Mouse (Mus musculus) midbrain, embryonic 14.5 days (tissue): ENCODE measurements around the gene Pabpc4. TPM values are rescaled to one million over a fixed set of nuclear protein-coding genes. Genes with fewer than 3 reads are reported as not detected.
A peak's percentile ranks its signal among the peaks of the same experiment; 100 is the strongest.

Experiments used
- ATAC-seq: fragments of 200-750 bp; cut with Nextera tagmentation; 2 replicates; pipeline ENCODE4 v1.8.0; 2017; ENCODE audit warnings: moderate number of reproducible peaks, moderate library complexity; ENCODE audit not compliant: low FRiP score, low TSS enrichment
- DNase-seq: peaks from one replicate; pipeline ENCODE4 v3.0.0-alpha.2; 2015
- H3K27ac ChIP-seq: fragments of 300-500 bp; sonication (generic); replicated peaks from 2 replicates; pipeline ENCODE4 v1.5.1; 2014; ENCODE audit warnings: mild to moderate bottlenecking, low read depth, low read length, moderate library complexity
- H3K27me3 ChIP-seq: fragments of 300-500 bp; sonication (generic); 2 replicates; pipeline ENCODE4 v1.6.1; 2014; ENCODE audit warnings: low read length, control low read depth, mixed read lengths; ENCODE audit not compliant: control insufficient read depth, insufficient read depth
- H3K36me3 ChIP-seq: fragments of 300-500 bp; sonication (generic); 2 replicates; pipeline ENCODE4 v1.6.1; 2014; ENCODE audit warnings: low read length, control low read depth; ENCODE audit not compliant: control insufficient read depth, insufficient read depth
- H3K4me1 ChIP-seq: fragments of 300-500 bp; sonication (generic); 2 replicates; pipeline ENCODE4 v1.6.1; 2014; ENCODE audit warnings: mild to moderate bottlenecking, antibody characterized with exemption, low read length, control low read depth; ENCODE audit not compliant: control insufficient read depth, insufficient read depth
- H3K4me2 ChIP-seq: fragments of 300-500 bp; sonication (generic); 2 replicates; pipeline ENCODE4 v1.6.1; 2014; ENCODE audit warnings: mild to moderate bottlenecking, low read length, moderate library complexity
- H3K4me3 ChIP-seq: fragments of 300-500 bp; sonication (generic); replicated peaks from 2 replicates; pipeline ENCODE4 v1.5.1; 2014; ENCODE audit warnings: low read depth, low read length
- H3K9ac ChIP-seq: fragments of 300-500 bp; sonication (generic); replicated peaks from 2 replicates; pipeline ENCODE4 v1.6.1; 2014; ENCODE audit warnings: mild to moderate bottlenecking, low read length, moderate library complexity
- H3K9me3 ChIP-seq: fragments of 300-500 bp; sonication (generic); 2 replicates; pipeline ENCODE4 v1.6.1; 2016; ENCODE audit warnings: low read length, control low read depth, mixed read lengths; ENCODE audit not compliant: control insufficient read depth
- WGBS: fragments of 180-500 bp; shearing (Covaris S2); extraction: QIAGEN DNeasy Blood & Tissue Kit; methylation state at CpG from one replicate; pipeline ENCODE4 v1.1.7; 2014; 5-methylcytosine and 5-hydroxymethylcytosine counted together
- polyA plus RNA-seq: library from polyadenylated mRNA; unstranded; fragments of >200 nt; fragmentation: Nextera tagmentation; extraction: Ambion mirVana; gene quantifications from 2 replicates; pipeline ENCODE4 v1.2.1, GENCODE M21; 2014

Pabpc4 gene
- polyA plus RNA-seq, 1 experiment from 2014 or later: 31.3 TPM

GRCm38 (mm10) chr4:123227707-123228106 lies 34.4 kb upstream of the Pabpc4 start:
- DNase-seq (no peak), ATAC-seq (no peak)
- Histone ChIP-seq H3K4me2 (no peak overlapping the region), H3K9ac (no peak overlapping the region), H3K27me3 (0 out of 2 replicates have a peak, but pooled peaks cover 8% of the 10 kb centered on the region), H3K27ac (no peak overlapping the region), H3K9me3 (no peaks in the 10 kb centered on the region), H3K4me3 (no peak overlapping the region), H3K36me3 (no peaks in the 10 kb centered on the region), H3K4me1 (no peaks in the 10 kb centered on the region)
- 69% methylated on average over 4 of the region's 4 CpGs for WGBS

DNA sequence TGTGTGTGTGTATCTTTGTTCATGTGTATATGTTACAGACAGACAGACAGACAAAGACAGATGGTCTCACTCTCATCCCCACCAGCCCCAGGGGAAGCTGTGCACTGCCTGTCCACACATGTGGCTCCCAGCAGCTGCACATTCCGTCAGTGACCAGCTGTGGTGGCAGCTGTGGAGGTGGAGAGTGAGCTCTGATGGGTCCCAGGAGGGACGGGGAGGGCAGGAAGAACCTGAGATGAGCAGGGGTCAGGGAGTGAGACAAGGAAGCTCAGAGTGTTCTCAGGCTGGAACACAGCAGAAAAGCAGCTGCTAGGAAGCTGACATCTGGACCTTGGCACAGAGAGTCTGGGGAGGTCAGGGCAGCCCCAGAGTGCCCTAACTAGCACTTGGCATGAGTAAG lies 33.9 kb upstream of the Pabpc4 start:
- no peak overlapping the region for H3K4me2 ChIP-seq
- H3K4me1 ChIP-seq: no peaks in the 10 kb centered on the region
- H3K36me3 ChIP-seq: no peaks in the 10 kb centered on the region
- H3K4me3 ChIP-seq: no peak overlapping the region
- no peak overlapping the region for H3K9ac ChIP-seq
- no peak for ATAC-seq
- 51% methylated on average over 2 of the region's 2 CpGs for WGBS
- DNase-seq: no peak
- no peak overlapping the region for H3K27ac ChIP-seq
- peaks cover 13% of the 10 kb centered on the region; the same call in 1 of the 2 replicates for H3K27me3 ChIP-seq
- no peaks in the 10 kb centered on the region for H3K9me3 ChIP-seq

DNA sequence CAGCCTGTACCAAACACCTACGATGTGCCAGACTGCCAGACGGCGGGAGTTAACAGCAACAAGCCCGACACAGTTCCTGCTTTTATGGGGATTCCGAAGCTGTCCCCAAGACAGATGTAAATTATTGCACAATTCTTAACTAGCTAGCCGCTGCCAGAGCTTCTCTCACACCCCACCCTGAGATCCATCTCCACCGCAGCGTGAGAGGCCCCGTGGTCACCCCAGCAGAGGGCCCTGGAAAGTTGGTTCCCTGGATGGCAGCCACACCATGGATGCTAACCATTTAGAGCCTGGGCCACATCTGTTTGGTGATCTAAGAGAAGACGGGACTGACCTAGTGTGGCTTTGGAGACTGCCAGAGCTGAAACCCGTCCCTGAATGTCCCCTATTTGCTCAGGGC lies 33.0 kb upstream of the Pabpc4 start:
- 84% methylated on average over 11 of the region's 11 CpGs for WGBS
- peaks cover 5% of the 10 kb centered on the region; the same call in 1 of the 2 replicates for H3K4me1 ChIP-seq
- no peak for ATAC-seq

GRCm38 (mm10) chr4:123232841-123233240 lies 29.3 kb upstream of the Pabpc4 start:
- Histone ChIP-seq H3K27me3 (peaks cover 31% of the 10 kb centered on the region), H3K4me2 (no peak overlapping the region), H3K4me1 (peaks cover 5% of the 10 kb centered on the region; the same call in 1 of the 2 replicates), H3K4me3 (no peak overlapping the region), H3K36me3 (no peaks in the 10 kb centered on the region), H3K9ac (no peak overlapping the region), H3K9me3 (no peaks in the 10 kb centered on the region), H3K27ac (no peak overlapping the region)
- WGBS: 54% methylated on average over 3 of the region's 3 CpGs
- ATAC-seq (no peak), DNase-seq (no peak)

More for the DNA sequence above, 33.0 kb upstream of the Pabpc4 start:
- Histone ChIP-seq H3K27me3 (peaks cover 21% of the 10 kb centered on the region), H3K4me2 (no peak overlapping the region), H3K9me3 (no peaks in the 10 kb centered on the region), H3K27ac (no peak overlapping the region), H3K4me3 (no peak overlapping the region), H3K36me3 (no peaks in the 10 kb centered on the region), H3K9ac (no peak overlapping the region)
- no peak for DNase-seq

DNA sequence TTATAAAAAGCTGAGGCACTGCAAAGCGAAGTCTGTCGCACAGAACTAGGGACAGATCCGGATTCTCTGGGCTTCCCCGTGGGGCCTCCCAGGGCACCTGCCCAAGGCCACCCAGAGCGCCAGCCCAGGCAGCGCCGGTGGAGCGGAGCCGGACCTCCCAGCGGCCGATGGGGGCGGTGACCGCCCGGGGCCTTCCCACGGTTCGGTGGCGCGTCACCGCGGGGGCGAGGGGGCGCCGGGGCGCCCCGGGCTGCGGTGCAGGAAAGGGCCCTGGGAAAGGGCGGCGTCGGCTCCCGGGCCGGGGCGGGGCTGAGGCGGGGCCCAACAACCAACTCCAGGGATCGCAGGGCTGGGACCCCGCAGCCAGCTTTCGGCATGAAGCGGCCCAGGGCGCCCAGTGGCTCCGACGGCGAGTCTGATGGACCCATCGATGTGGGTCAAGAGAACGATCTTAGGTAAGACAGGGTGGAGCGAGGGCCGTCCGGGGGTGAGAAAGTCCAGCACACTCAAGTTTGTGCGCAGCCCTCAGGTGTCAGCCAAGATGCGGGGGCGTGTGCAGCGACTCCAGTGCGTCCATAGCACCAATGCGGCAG lies 28.6 kb upstream of the Pabpc4 start, which contains the start of gene Heyl:
TSS of gene Heyl (plus strand) at position 65 of the 593 bp plus-strand sequence.
- DNase-seq: peak; percentile 43
- Histone ChIP-seq H3K4me1 (peaks cover 5% of the 10 kb centered on the region; the same call in 1 of the 2 replicates), H3K27ac (no peak within 1 kb of the TSS), H3K4me2 (peak within 1 kb of the TSS; percentile 58), H3K9ac (peak within 1 kb of the TSS; percentile 34; the same call in 1 of the 2 replicates), H3K9me3 (no peaks in the 10 kb centered on the region), H3K27me3 (peaks cover 32% of the 10 kb centered on the region), H3K4me3 (peak within 1 kb of the TSS; percentile 27), H3K36me3 (no peaks in the 10 kb centered on the region)
- WGBS: 2% methylated on average over 52 of the region's 52 CpGs
- ATAC-seq: peak; percentile 24; the same call in 1 of the 2 replicates

- WGBS: 70% methylated on average over 9 of the region's 9 CpGs
- no peaks in the 10 kb centered on the region for H3K36me3 ChIP-seq
- H3K9me3 ChIP-seq: no peaks in the 10 kb centered on the region
- H3K9ac ChIP-seq: no peak overlapping the region
- no peak overlapping the region for H3K4me3 ChIP-seq
- no peak overlapping the region for H3K4me2 ChIP-seq
- DNase-seq: no peak
- no peak overlapping the region for H3K27ac ChIP-seq
- ATAC-seq: no peak
- peaks cover 11% of the 10 kb centered on the region; the same call in 1 of the 2 replicates for H3K4me1 ChIP-seq
- peaks cover 52% of the 10 kb centered on the region for H3K27me3 ChIP-seq
Measured at GRCm38 (mm10) chr4:123235835-123236430, 26.2 kb upstream of the Pabpc4 start.

- Histone ChIP-seq H3K9me3 (no peaks in the 10 kb centered on the region), H3K4me3 (no peak overlapping the region), H3K36me3 (no peaks in the 10 kb centered on the region), H3K4me2 (no peak overlapping the region), H3K27me3 (peaks cover 52% of the 10 kb centered on the region), H3K4me1 (peaks cover 11% of the 10 kb centered on the region; the same call in 1 of the 2 replicates), H3K9ac (no peak overlapping the region), H3K27ac (no peak overlapping the region)
- 89% methylated on average over 13 of the region's 13 CpGs for WGBS
- ATAC-seq: no peak
- DNase-seq: no peak
Measured at GRCm38 (mm10) chr4:123236431-123237031, 25.6 kb upstream of the Pabpc4 start.

DNA sequence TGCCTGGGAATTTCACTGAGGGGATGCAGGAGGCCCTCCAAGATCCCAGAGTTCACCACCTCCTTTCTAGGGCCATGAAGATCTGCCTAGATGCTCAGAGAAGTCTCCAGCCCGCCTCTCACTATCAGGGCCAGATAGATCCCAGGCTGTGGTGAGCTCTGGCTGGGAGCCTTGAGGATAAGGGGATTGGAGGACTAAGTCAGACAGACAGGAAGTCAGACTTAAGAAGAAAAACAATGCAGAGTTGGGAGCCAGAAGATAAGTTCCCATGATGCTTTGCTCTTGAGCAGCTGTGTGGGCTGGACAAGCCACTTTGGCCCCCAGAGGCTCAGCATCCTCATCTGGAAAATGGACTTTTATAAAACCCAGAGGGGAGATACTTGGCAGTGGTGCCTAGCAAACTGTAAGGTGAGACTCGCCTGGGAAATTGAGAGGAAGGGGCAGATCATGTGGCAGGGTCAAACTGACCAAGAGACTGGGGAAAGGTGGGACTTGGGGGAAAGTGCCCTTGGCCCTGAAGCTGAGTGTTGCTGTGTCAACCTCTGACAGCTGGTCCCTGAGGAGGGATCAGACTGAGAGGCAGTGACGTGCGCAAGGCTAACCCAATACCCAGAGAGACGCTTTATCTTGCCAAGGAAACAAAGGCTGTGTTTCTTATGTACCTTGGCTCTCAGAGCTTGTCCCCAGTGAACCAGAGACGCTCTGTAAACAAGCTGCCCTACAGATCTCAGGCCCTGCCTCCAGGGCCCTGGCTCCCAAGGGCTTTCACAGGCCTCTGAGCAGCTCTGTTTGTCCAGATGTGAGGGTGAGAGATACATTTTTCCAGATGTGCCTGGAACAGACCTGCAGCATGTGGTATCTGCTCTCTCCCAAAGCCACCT lies 24.5 kb upstream of the Pabpc4 start:
- DNase-seq: no peak
- H3K4me3 ChIP-seq: no peak overlapping the region
- no peak overlapping the region for H3K27ac ChIP-seq
- ATAC-seq: no peak
- no peaks in the 10 kb centered on the region for H3K9me3 ChIP-seq
- no peak overlapping the region for H3K4me2 ChIP-seq
- peaks cover 45% of the 10 kb centered on the region for H3K27me3 ChIP-seq
- H3K4me1 ChIP-seq: peaks cover 11% of the 10 kb centered on the region; the same call in 1 of the 2 replicates
- no peak overlapping the region for H3K9ac ChIP-seq
- no peaks in the 10 kb centered on the region for H3K36me3 ChIP-seq
- WGBS: 67% methylated on average over 6 of the region's 6 CpGs
